Mouse (Mus musculus): ENCODE data around the gene Dydc1.
"Not testable (repeated sequence)": the region's sequence is repeated elsewhere in the genome, so short reads cannot be mapped to it uniquely, and the experiment has no call there.

Dydc1 gene

DNA sequence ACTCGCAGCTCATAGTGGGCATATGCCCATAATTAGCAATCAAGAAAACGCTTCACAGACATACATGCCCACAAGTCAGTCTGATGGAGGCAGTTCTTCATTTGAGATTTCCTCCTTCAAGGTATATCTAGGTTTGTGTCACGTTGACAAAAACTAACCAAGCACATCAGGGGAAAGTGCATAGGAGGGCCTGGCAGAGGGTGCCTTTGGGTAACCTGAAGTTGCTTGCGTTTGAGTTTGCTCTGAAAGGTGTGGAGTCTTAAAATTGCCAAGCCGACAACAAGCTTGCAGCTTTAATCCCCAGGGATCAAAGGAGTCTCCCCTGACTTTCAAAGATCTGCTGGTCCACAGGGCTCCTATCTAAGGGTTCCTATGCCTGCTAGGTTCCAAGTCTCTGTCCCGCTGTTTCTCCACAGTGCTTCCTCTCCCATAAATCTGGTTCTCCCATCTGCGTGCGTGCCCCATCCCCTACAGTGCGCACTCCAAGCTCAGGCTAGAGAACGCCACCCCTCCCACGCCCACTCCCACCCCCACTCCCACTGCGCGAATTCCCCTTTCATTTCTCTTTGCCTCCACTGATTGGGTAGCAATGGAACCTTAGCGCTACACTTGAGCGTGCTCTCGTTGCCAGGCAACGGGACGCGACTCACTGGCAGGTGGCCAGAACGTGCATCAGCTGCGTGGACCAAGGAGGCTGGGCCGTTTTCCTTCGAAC is at the start of gene Dydc1:
Gene Dydc1, plus strand, starts transcription at position 683 of the 715 bp plus-strand sequence.
- no peak for DNase-seq (ENCODE audit: low spot score)

GRCm38 (mm10) chr14:41025087-41025486 is 47.6 kb upstream of the Dydc1 start:
- DNase-seq (ENCODE audit: low spot score): no peak

GRCm38 (mm10) chr14:41025594-41026284 is 47.0 kb upstream of the Dydc1 start:
- DNase-seq (ENCODE audit: low spot score): no peak

DNA sequence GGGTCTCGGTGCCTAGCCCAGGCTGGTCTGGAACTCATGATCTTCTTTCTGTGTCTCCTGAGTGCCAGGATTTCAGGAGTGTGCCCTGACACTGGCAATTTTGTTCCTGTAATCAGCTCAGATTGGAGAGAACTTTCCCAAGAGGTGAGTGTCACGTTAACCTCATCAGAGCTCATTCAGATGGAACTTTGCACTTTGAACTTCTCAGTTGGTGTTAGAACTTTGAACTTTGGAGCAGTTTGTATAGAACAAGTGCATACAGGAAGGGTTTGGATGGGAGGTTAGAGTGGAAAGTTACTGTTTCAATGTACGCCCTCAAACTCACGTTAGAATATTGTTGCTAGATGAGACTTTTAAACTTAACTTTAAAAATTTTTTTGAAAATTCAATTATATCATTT is 43.4 kb upstream of the Dydc1 start:
- no peak for DNase-seq (ENCODE audit: low spot score)

DNA sequence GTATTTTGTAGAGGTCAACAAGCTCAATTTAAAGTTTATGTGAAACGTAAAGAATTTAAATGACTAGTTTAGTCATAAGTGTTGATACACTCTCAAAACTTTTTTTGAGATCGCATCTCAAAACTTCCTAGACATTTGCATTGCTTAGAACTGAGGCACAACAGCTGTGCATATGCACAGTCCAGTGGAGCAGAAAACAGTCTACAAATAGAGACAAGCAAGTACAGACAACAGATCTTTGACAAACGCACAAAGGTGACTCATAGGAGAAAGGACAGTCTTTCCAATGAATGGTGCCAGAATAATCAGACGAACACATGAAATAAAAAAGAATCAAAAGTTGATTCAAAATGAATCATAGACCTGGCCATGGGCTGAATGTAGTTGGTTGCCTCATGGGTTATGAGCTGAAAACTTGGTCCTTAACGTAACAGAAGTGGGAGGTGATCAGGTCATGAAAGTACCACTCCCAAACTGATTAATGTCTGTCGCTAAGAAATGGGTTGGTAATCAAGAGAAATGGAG is 41.7 kb upstream of the Dydc1 start:
- no peak for DNase-seq (ENCODE audit: low spot score)

DNA sequence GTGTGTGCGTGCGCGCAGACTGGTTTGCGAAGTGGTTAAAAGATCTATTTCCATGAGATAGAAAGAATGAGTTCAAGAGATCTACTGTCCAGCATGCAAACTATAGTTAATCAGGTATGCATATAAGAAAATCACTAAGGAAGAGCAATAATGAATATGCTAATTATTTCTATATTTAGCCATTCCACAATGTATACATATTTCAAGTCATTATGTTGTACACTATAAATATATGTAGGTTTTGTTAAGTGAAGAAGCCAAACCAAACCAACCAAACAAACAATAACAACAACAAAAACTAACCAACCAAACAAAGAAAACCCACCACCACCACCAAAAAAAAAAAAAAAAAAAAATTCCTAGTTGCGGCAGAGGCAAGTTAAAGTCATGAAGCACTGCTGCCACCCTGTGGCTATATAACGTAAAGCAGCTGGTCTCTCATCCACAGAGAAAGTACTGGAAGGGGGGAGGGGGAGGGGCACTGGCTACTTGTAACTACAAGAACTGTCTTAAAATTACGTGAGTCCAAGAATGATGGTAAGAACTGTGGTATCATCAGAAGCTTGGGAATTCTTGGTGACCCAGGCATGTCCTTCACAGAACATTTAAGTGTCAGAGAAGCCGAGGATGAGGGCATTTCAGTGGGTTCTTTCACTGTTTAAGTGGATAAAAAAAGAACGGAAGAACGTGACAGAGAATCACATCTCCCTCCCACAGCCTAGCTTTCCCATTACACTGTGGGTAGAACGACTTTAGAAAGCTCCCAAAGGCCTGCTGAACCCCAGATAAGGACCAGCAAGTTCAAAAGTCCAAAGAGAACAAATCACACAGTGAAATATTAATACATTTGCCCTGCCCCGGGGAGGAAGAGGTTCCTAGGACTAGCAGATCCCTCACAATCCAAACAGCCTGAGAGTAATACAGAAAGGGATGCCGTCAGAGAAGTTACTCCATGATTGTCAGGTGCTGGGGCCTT is 39.3 kb upstream of the Dydc1 start:
- peak; percentile 85 for DNase-seq (ENCODE audit: low spot score)

DNA sequence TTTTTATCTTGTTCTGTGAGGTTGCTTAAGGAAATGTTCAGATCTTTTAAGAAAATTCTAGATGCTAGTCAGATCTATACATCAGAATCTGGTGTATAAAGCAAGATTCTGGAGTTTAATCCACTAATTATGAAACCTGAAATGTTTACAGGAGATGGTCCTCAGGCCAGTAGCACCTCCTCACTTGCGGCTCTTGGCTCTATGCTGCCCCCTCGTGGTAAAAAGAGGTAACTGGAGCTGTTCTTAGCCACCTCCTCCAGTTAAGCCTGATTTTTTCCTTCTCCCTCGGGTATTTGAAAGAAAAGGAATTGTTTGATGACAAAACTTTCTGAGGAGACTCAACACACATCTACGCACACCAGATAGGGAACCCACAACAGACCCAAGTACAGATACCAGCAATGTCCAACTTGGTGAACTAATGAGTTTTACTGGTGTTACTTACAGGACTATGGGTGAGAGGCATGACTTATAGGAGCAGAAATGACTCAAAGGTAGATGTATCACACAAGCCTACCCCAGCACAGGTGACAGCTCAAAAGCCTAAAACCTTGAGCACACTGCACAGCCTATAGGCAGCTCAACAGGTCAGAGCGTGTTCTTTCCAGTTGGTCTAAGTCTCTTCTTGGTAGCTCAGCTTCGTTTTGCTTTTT is 37.4 kb upstream of the Dydc1 start:
- peak; percentile 66 for DNase-seq (ENCODE audit: low spot score)

- DNase-seq (ENCODE audit: low spot score): no peak
Observed at GRCm38 (mm10) chr14:41047402-41047801, 25.3 kb upstream of the Dydc1 start.

DNA sequence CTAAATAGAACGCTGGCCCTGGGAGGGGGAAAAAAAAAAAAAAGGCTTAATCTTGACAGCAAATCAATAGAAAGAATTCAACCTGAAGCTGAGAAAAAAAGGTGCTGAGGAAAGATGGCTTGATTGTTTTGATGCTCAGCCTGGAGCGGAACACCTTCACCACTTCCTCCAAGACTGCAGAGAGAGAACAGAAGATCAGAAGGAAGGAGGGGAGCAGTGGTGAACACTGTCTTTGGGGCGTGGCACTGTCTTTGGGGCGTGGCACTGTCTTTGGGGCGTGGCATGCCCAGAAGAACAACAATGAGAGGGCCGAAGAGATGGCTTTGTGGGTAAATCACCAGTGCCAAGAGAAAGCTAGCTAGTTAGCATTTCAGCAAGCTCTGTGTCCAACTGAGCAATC is 22.2 kb upstream of the Dydc1 start:
- no peak for DNase-seq (ENCODE audit: low spot score)

DNA sequence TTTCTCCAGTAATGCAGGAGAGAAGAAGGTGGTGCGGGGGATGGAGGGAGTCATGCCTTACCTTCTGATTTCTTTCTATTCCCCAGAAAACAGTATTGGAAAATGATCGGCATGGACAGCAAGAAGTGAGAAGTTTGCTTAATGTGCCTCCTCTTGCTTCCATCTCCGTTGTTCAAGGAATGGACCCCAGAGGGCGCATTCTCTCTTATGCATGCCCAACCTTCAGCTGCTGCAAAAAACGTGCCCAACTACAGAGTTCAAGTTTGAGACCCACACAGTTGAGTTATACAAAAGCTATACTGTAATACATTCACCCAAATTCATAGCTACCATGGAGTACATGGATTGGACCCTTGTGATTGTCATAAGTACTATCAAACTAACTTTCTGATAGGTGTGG is 20.2 kb upstream of the Dydc1 start:
- no peak for DNase-seq (ENCODE audit: low spot score)

DNA sequence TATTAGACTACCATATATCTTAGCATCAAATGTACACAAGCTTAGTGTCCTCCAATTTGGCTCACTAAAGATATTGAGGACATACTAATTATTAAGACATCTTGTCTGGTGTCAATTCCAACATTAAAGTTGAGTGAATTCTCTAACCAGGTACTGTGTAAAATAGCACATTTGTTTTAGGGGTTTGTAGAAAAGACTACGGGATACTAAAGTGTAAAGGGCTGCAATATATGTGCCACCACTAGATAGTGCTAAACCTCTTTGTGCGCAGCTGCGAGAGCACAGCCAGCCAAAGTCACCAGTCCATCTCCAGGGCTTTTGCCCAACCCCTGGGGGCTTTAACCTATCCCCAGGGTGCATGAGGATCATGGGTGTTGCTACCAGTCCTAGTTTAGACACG is 19.5 kb upstream of the Dydc1 start:
- not testable (repeated sequence) for DNase-seq (ENCODE audit: low spot score)

GRCm38 (mm10) chr14:41065168-41065567 is 7.5 kb upstream of the Dydc1 start:
- DNase-seq (ENCODE audit: low spot score): no peak

DNA sequence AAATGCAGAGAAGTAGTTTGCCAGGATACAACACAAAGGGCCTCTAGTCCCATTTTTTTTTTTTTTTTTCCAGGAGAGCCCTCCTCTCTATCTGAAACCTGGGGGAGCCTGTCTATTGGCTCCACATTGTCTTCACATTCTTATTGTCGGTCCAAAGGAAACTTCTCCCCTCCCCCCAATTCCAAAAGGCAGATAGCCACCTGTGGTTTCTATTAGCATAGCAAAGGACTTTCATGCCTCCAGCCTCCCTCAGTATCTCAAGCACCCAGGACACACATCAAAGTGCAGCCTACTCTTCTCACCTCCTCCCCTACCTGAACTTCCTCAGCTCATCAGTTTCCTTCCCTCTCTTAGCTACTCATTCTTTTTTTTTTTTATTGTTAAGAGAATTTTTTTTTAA is 6.3 kb upstream of the Dydc1 start:
- no peak for DNase-seq (ENCODE audit: low spot score)

DNA sequence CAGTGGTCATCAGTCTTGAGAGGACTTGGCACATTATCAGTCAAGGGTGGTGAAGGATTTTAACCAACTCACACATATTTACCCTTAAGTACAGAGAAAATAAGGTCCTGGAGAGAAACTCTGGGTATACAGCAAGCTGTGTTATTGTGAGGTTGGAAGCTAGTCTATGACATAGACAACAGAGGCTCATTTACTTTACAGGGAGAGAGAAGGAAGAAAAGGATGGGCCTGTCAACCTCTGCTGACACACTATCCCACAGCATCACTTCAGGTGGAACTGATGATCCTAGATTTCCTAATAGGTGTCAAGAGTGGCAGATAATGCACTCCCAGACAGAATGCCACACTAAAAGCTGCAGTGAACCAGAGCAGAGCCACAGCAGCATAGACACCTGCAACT is 3.6 kb upstream of the Dydc1 start, which contains the start of gene Dydc2:
Gene Dydc2, minus strand, starts transcription at position 101 of the 400 bp plus-strand sequence.
- no peak for DNase-seq (ENCODE audit: low spot score)

DNA sequence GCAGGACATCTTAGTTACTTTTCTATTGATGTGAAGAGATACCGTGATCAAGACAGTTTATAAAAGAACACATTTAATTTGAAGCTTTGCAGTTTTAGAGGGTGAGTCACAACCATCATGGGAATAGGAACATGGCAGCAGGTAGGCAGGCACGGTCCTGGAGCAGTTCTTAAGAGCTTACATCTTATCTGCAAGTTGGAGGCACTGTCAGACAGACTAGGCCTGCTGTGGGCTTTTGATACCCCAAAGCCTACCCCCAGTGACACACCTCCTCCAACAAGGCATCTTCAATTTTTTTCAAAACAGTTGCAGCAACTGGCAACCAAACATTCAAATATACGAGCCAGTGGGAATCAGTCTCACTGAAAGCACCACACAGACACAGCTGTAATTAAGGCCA is 2.4 kb upstream of the Dydc1 start:
- no peak for DNase-seq (ENCODE audit: low spot score)

- no peak for DNase-seq (ENCODE audit: low spot score)
Observed at GRCm38 (mm10) chr14:41072944-41073275, 199 bp downstream of the Dydc1 start.

DNA sequence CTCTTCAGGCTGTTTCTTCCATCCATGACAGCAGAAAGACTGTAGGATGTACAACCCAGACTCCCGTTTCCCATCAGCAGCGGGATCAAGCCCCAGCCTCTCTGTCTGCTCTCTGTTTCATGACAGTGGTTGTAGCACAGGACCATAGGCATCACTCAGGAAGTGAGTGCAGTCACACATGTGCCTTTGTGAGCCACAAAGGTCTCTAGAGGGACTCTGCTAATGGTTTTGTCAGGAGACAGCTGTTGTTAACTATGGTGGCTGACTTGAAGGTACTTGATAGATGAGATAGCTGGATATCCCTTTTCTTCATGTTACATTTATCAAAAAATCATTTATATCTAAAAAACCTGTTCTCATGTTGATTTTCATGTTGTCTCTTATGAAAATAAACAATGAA is 9.7 kb downstream of the Dydc1 start:
- DNase-seq (ENCODE audit: low spot score): no peak

GRCm38 (mm10) chr14:41087509-41087908 is 14.8 kb downstream of the Dydc1 start:
- no peak for DNase-seq (ENCODE audit: low spot score)

DNA sequence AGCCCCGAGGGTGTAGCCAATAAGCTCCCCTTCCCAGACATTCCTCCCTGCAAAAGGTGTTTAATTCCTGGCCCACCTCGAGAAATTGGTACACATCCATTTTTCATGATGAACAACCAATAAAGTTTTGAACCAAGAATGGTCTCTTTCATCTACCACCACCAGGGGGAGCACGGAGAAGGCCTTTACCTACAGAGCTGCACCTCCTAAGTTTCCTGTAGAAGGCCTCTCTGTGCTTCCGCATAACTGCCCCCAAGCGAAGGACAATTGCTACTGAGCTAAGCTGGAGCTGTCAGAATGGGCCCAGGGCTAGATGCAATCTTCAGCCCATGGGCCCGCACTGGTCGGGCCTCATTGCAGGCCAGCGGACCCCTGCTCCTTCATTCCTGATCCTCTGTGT is 18.1 kb downstream of the Dydc1 start:
- DNase-seq (ENCODE audit: low spot score): no peak

DNA sequence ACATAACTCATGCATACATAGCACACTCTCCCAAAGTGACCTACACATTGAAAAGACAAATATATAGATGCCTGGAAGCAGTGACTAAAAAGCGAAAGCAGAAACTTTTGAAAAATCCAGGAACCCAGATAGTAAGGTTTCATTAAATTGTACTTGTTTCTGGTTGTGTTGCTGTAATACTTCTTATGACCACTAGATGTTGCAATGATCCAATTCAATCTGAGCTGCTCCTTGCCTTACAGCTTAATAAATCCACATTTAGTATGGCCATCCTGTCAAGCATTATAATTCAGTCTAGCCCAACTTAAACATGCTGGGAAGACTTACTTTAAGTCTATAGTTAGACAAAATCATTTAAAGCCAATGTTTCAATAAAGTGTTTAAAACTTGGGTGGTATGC is 21.4 kb downstream of the Dydc1 start:
- peak; percentile 5 for DNase-seq (ENCODE audit: low spot score)

GRCm38 (mm10) chr14:41096296-41096860 is 23.7 kb downstream of the Dydc1 start:
- DNase-seq (ENCODE audit: low spot score): no peak

DNA sequence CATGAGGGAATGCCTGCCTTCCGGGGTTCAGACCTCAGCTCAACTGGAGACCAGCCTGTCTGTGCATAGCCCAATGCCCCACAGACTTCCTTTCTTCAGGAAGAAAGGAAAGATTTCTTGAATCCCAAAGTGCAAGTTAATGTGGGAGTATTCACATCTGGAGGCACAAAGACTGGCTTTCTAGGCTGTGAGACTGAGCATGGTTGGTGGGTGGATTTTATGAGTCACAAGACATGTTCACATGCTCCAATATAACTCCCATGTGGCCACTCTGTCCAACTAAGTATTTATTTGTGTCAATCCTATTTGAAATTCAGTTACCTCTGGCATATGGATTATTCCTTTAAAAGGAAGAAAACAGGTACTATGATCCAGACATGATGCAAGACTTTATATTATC is 26.0 kb downstream of the Dydc1 start:
- no peak for DNase-seq (ENCODE audit: low spot score)

Measured in adipocyte (in vitro differentiated cells).